Mouse (Mus musculus): Measurements from ENCODE around the gene Rft1. TPM values are rescaled to one million over a fixed set of nuclear protein-coding genes. Genes with fewer than 3 reads are reported as not detected.

Gene Rft1
- polyA plus RNA-seq, 1 experiment from 2014 or later, result 11.3 TPM

DNA sequence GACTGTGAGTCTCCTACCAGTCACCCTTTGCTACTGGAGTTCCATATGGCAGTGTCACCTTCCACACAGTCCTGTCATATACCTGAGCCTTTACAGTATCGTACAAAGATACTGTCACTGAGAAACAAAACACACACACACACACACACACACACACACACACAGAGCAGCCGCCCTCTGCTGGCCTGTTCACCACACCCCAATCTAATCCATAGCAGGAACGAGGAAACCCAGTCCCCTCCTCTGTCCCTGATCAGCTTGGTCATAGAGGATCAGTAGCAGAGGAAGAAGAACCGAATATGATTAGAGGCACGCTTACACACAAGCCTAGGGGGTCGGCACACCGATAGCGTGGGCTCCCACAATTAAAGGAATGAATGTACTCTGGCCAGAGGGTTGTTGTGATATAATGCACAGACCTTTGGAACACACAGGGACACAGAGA is 29.9 kb upstream of the Rft1 start:
- peaks cover 61% of the 10 kb centered on the region for H3K79me2 ChIP-seq (ENCODE audit: inconsistent target)
- WGBS (ENCODE audit: missing documents), result 4% methylated on average over 8 of the region's 8 CpGs
- H3K4me3 ChIP-seq (ENCODE audit: inconsistent target), result peak overlapping the region; percentile 99
- peaks cover 10% of the 10 kb centered on the region; the same call in 1 of the 2 replicates for H3K36me3 ChIP-seq (ENCODE audit: inconsistent target)
- H3K27ac ChIP-seq, result peak overlapping the region; percentile 91

DNA sequence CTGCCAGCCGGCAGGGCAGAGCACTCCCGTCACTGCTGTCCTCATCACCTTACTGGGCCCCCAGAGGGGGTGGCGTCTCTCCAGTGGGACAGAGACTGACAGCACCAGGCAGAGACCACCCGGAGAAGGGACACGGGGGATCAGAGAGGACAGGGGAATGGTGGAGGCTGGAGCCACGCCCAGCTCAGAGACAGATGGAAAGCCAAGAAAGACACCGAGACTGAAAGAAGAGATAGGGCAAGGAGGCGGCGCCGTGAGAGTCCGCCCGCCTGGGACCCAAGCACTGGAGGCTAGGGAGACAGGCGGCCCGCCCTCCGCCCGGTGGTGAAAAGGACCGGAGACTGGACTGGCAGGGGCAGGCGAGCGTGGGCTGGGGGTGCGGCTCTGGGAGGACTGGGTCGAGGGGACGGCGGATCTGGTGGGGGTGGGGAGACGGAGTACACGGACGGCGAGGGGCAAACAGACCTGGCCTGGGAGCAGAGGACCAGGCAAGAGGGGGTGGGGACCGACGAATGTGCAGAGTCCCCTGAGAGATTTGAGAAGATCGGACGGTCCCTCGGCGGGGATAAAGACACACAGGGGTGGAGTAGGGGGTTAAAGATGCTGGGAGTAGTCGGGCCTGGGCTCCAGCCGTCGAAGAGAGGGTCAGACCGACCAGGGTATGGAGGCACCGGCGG is 28.9 kb upstream of the Rft1 start:
- Histone ChIP-seq H3K36me3 (ENCODE audit: inconsistent target) (peaks cover 10% of the 10 kb centered on the region; the same call in 1 of the 2 replicates), H3K27ac (peak overlapping the region; percentile 91), H3K79me2 (ENCODE audit: inconsistent target) (peaks cover 52% of the 10 kb centered on the region), H3K4me3 (ENCODE audit: inconsistent target) (peak overlapping the region; percentile 99)
- WGBS (ENCODE audit: missing documents), result 0% methylated on average over 39 of the region's 39 CpGs

DNA sequence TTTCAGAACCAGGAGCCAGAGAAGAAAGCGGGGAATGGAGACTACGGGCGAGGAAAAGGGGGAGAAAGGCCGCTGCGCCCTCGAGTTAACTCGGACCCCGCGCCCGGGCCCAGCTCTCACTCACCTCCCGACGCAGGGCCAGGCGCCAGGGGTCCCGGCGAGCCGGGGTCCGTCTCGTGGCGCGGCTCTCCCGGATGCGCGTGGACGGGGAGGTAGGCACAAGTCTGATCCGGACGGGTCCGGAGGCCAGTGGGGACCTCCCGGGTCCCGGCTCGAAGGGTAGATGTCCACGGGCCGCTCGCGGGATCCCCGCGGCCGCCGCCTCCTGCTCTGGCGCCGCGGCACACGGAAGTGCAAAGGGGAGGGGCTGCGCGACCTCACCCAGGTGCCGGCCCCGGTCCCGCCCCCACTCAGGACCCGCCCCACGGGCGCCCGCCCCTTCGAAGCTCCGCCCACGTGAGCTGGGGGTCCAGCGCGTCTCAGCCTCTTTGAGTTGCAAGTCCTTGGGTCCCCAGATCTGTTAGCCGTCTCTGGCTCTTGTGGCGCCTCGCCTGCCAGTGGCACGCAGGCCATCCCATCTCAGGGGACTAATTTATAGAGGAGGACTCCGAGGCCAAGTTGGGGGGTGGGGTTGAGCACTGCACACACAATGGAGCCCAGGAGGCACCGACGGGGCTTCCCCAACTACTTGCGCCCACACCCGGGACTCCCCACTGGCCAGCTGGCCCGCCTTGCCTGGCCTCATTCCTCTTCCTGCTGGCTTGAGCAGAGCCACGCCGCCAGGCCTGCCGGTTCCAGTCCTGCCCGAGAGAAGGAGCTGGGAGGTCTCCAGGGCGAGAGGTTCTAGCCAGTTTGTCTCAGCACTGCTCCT is 28.1 kb upstream of the Rft1 start, which contains the start of gene Prkcd:
Gene Prkcd (minus strand): TSS at position 355 of the 871 bp plus-strand sequence.
- 2% methylated on average over 67 of the region's 71 CpGs for WGBS (ENCODE audit: missing documents)
- Histone ChIP-seq H3K36me3 (ENCODE audit: inconsistent target) (peaks cover 7% of the 10 kb centered on the region; the same call in 1 of the 2 replicates), H3K4me3 (ENCODE audit: inconsistent target) (peak within 1 kb of the TSS; percentile 99), H3K79me2 (ENCODE audit: inconsistent target) (peaks cover 48% of the 10 kb centered on the region), H3K27ac (peak within 1 kb of the TSS; percentile 91)

DNA sequence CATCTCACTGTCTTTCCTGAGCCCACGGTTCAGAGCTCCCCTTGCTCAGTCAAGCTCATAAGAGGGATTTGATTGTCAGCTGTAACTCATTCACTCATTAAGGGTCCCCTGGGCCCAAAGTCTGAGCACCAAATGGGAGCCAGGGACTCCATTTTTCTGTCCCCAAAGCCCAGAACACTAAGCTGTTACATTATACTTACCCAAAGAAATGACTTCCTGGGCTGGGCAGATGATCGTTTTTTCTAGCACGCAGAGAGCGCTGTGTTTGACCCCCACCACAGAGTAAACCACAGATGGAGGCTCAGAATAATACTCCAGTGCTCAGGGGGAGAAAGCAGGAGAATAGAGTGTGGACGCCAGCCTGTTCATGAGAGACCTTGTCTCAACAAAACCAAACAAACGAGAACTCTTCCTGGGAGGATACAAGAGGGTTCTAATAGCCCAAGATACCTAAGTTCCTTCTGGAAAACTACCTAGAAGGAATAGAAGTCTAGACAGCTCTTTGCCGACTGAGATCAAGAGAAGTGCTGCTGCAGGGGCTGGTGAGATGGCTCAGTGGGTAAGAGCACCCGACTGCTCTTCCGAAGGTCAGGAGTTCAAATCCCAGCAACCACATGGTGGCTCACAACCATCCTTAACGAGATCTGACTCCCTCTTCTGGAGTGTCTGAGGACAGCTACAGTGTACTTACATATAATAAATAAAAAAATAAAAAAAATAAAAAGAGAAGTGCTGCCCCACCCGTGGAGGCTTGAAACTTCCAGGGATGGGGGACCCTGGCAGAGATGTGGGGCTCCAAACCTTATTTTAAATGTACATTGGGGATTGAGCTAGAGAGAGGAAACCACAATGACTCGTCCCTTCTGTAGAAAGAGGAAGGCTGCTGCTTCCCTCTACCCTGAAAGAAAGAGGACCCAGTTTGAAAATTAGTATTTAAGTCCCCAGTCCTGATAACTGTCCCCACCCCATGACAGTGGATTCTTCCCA is 27.1 kb upstream of the Rft1 start:
- peaks cover 38% of the 10 kb centered on the region for H3K79me2 ChIP-seq (ENCODE audit: inconsistent target)
- peak overlapping the region; percentile 90 for H3K27ac ChIP-seq
- H3K36me3 ChIP-seq (ENCODE audit: inconsistent target), result peaks cover 4% of the 10 kb centered on the region; the same call in 1 of the 2 replicates
- 0% methylated on average over 9 of the region's 12 CpGs for WGBS (ENCODE audit: missing documents)
- H3K4me3 ChIP-seq (ENCODE audit: inconsistent target), result peak overlapping the region; percentile 10; the same call in 1 of the 2 replicates

DNA sequence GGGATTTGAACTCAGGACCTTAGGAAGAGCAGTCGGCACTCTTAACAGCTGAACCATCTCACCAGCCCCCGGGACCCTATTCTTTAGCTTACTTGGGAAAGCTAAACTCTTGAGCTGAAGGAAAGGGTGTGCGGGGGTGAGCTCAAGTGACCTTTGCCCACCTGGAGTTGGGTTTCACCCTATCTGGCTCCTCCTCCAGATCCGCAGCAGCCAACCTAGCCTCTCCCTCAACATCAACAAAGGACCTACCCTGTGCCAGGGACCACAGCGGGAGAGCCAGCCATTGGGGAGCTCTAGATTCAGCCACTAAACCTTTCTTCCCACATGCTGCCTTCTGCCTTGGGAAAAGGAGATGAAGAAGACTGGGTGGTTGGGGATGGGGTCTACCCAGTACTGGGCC is 25.9 kb upstream of the Rft1 start:
- 87% methylated on average over 5 of the region's 5 CpGs for WGBS (ENCODE audit: missing documents)
- Histone ChIP-seq H3K27ac (peak overlapping the region; percentile 90), H3K4me3 (ENCODE audit: inconsistent target) (no peak overlapping the region), H3K79me2 (ENCODE audit: inconsistent target) (peaks cover 26% of the 10 kb centered on the region), H3K36me3 (ENCODE audit: inconsistent target) (no peaks in the 10 kb centered on the region)

DNA sequence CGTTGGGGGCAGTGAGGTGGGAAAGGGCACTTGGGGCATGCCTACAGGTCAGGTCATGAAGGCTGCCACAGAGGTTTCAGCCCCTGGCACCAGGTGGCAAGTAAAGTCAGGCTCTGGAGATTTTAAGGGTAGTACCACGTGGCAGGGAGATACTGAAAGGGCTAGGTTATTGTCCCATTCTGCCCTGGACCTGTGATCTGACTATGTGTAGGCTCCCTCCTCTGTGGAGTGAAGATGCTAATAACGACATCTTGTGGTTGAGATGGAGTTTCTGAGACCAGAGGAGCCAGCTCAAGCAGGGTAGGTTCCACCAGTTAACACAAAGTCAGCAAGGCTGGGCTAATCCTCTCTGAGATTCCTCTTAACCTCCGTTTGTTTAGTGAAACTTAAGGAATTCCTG is 24.3 kb upstream of the Rft1 start:
- WGBS (ENCODE audit: missing documents), result 58% methylated on average over 4 of the region's 4 CpGs
- Histone ChIP-seq H3K79me2 (ENCODE audit: inconsistent target) (peaks cover 10% of the 10 kb centered on the region), H3K27ac (peak overlapping the region; percentile 86), H3K4me3 (ENCODE audit: inconsistent target) (no peak overlapping the region), H3K36me3 (ENCODE audit: inconsistent target) (no peaks in the 10 kb centered on the region)

DNA sequence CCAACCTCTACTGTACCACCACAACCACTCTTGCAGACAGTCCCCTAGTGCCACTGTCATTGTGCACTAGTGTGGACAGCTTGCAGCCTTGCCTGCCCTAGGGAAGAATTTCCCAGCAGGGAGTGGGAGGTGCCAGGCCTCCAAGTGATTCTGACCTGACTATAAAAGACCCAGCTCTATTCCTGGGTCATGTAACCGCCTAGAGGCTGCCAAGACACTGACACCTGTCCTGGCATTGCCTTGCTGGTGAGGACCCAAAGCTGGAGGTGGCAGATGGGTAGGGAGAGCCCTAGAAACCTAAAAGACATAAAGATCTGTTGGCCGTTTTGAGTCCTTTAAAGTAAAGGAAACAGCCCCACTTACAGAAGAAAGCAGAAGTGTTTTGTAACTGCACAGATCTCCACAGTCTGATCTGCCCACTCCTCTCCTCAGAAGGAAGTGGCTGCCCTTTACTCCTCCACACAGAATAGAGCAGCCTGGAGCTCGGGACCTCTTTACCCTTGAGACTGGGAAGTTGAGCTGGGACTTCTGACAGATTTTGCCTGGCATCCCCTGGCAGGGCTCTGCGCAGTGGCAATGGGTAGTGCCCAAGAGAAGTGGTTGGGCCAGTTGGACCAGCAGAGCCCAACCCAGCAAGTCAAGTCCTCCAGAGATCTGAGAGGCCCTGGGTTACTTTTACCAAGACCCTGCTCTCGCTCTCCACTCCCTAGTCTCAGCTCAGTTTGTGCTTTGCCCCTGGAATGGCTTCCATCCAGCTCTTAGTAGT is 23.2 kb upstream of the Rft1 start:
- no peak overlapping the region for H3K4me3 ChIP-seq (ENCODE audit: inconsistent target)
- H3K36me3 ChIP-seq (ENCODE audit: inconsistent target), result no peaks in the 10 kb centered on the region
- peak overlapping the region; percentile 86 for H3K27ac ChIP-seq
- H3K79me2 ChIP-seq (ENCODE audit: inconsistent target), result no peaks in the 10 kb centered on the region
- WGBS (ENCODE audit: missing documents), result 12% methylated on average over 5 of the region's 5 CpGs

DNA sequence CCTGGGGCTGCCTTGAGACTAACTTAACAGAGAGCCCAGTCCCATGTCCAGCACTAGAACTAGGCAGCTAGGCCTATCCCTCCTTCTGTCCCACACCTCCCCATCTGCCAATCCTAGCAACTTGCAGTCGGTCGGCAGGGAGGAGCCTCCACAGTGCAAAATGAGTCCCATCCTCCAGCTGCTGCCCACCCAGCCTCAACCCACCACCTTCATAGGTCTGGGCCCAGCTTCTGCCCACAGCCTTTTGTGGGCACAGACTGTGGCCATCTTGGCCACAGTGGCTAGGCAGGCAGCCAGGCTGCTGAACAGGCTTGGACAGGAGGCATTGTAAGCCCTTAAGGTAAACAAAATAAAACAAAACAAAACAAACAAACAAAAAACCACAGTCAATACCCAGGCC is 22.3 kb upstream of the Rft1 start:
- WGBS (ENCODE audit: missing documents), result 35% methylated on average over 2 of the region's 2 CpGs
- H3K4me3 ChIP-seq (ENCODE audit: inconsistent target), result no peak overlapping the region
- no peaks in the 10 kb centered on the region for H3K79me2 ChIP-seq (ENCODE audit: inconsistent target)
- peak overlapping the region; percentile 86 for H3K27ac ChIP-seq
- H3K36me3 ChIP-seq (ENCODE audit: inconsistent target), result no peaks in the 10 kb centered on the region

DNA sequence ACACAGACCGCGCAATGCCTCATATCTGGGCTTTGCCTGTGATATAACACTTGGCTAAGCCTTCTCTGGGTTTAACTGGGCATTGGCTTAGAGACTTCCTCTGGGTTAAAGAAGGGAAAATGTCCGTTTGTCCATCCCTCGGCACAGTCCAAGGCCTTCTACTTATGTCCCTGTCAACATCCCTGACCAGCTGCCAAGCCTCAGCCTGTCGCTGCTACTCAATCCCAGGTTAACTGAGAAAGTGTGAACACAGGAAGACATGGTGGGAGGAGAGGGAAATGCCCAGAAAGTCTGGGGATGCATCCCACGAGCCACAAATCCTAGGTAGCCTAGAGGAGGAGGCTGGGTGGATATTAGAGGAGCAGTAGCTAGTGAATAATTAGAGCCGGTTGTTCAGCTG is 20.5 kb upstream of the Rft1 start:
- no peaks in the 10 kb centered on the region for H3K36me3 ChIP-seq (ENCODE audit: inconsistent target)
- 83% methylated on average over 7 of the region's 7 CpGs for WGBS (ENCODE audit: missing documents)
- H3K79me2 ChIP-seq (ENCODE audit: inconsistent target), result no peaks in the 10 kb centered on the region
- no peak overlapping the region for H3K27ac ChIP-seq
- H3K4me3 ChIP-seq (ENCODE audit: inconsistent target), result no peak overlapping the region

DNA sequence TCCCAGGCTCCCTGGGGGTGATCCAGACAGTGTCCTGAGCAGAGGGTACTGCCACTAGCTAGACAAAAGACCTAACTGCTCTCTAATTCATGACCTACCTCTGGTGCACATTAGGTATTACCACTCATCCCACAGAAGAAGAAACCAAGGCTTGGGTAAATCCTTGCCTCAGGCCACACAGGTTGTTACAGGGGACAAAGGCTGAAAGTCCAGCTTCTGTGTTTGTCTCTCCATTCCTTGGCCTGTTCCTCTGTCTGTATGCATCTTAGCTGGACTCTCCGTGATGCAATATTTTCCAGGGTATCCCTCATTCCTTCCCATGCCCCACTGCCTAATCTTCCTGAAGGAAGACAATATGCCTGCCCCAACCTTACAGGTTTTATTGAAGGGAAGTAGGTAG is 19.7 kb upstream of the Rft1 start:
- no peak overlapping the region for H3K27ac ChIP-seq
- H3K4me3 ChIP-seq (ENCODE audit: inconsistent target), result no peak overlapping the region
- no peaks in the 10 kb centered on the region for H3K79me2 ChIP-seq (ENCODE audit: inconsistent target)
- H3K36me3 ChIP-seq (ENCODE audit: inconsistent target), result no peaks in the 10 kb centered on the region
- WGBS (ENCODE audit: missing documents), result 89% methylated on average over 1 of the region's 1 CpGs

DNA sequence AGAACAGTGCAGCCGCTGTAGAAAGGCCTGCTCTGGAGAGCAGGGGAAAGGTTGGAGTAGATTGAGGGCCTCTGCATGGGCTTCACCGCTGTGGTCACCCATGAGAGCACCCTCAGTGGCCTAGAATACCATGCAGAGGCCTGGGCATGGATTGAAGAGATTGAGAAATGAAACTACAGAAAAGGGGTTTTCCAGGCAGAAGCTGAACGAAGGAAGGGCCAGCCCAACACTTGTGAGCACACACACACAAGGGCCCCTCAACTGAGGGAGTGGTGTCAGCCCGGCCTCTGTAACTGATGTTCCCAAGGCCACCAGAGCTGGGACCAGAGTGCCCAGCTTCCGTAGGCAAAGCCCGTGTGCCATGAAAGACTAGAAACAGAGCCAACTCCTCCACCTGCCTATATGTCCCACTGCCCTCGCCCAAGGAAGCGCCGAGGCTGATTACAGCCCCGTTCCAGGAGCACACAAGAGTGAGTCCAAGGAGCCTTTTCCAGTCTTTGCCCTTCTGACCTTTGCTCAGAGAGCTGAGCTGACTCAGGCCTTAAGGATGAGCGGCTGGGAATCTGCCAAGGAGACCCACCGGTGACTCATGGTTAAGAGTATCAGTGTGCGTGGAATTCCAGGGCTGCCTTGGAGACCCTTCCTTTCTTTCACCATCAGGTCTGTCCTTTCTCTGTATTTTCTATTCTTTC is 18.8 kb upstream of the Rft1 start:
- WGBS (ENCODE audit: missing documents), result 84% methylated on average over 13 of the region's 13 CpGs
- H3K36me3 ChIP-seq (ENCODE audit: inconsistent target), result no peaks in the 10 kb centered on the region
- no peak overlapping the region for H3K27ac ChIP-seq
- H3K4me3 ChIP-seq (ENCODE audit: inconsistent target), result no peak overlapping the region
- H3K79me2 ChIP-seq (ENCODE audit: inconsistent target), result no peaks in the 10 kb centered on the region

DNA sequence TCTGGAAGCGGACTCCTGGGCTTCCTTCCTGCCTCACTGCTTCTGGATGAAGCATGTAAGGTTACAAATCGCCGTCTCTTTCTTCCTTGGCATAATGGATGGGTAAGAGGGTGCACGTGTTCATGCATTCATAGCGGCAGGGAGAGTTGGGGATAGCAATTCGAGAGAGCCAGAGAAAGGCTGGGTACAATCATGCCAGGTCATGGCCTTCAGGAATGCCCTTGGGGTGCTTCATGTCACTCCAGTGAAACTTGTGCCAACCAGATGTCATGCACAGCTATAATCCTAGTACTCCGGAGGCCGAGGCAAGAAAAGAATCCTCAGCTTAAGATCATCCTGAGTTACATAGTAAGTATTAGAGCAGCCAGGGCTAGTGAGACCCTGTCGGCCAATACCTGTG is 17.7 kb upstream of the Rft1 start:
- WGBS (ENCODE audit: missing documents), result 93% methylated on average over 9 of the region's 9 CpGs
- Histone ChIP-seq H3K36me3 (ENCODE audit: inconsistent target) (no peaks in the 10 kb centered on the region), H3K79me2 (ENCODE audit: inconsistent target) (no peaks in the 10 kb centered on the region), H3K27ac (no peak overlapping the region), H3K4me3 (ENCODE audit: inconsistent target) (no peak overlapping the region)

DNA sequence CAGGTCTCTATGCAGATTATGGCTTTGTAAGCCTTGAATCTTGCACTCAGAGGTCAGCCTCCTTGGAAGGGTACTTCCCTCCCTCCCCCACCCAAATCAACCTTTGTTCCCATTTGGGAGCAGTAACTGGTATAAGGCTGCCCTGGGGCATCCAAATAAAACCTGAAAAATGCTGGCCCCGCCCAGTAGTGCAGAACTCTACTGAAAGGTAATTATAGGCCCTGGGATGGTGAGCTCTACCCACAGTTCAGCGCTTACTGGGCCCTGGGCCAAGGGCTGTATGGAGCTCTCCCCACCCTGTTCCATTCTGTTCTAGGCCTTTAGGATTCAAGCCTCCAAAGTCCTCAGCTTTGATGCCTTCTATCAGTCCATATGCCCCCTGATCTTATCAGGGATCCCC is 17.1 kb upstream of the Rft1 start:
- WGBS (ENCODE audit: missing documents), result 91% methylated on average over 2 of the region's 2 CpGs
- Histone ChIP-seq H3K27ac (no peak overlapping the region), H3K79me2 (ENCODE audit: inconsistent target) (no peaks in the 10 kb centered on the region), H3K4me3 (ENCODE audit: inconsistent target) (no peak overlapping the region), H3K36me3 (ENCODE audit: inconsistent target) (no peaks in the 10 kb centered on the region)

Data from macrophage (primary cell).